Mouse (Mus musculus): ENCODE measurements around the gene Cebpg. TPM values are rescaled to one million over a fixed set of nuclear protein-coding genes. Genes with fewer than 3 reads are reported as not detected.

Gene Cebpg
- polyA plus RNA-seq, 1 experiment from 2014 or later, result 39.3 TPM

DNA sequence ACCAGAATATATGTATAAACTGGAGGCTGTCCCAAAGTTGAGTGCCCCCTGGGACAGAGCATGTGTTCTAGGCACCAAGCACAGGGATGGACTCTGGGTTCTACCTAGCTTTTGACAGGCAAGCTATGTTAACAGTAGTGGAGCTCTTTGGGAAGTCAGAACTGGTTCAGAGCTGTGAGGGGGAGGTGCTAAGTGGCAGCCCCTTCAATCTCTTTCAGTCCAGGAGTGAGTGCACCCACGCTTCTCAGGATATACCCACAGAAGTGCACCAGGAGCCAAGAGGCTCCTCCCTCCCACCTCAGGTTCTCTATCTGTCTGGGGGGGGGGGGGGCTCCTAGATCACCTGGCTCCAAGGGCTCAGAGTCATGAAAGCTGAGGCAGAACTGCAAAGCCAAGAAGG lies 31.9 kb downstream of the Cebpg start:
- Histone ChIP-seq H3K4me2 (replicated peaks; ENCODE audit: low read depth, low read length) (no peak overlapping the region), H3K27ac (ENCODE audit: low read depth, low read length) (no peak overlapping the region), H3K4me1 (replicated peaks; ENCODE audit: control insufficient read depth, insufficient read depth, low read length) (no peaks in the 10 kb centered on the region), H3K27me3 (ENCODE audit: control insufficient read depth, insufficient read depth, low read length) (no peaks in the 10 kb centered on the region), H3K9ac (ENCODE audit: low read depth, low read length) (no peak overlapping the region), H3K36me3 (ENCODE audit: control insufficient read depth, insufficient read depth, low read length) (no peaks in the 10 kb centered on the region), H3K9me3 (ENCODE audit: control insufficient read depth, low read length) (no peaks in the 10 kb centered on the region), H3K4me3 (ENCODE audit: low read depth, low read length) (no peak overlapping the region)
- DNase-seq (ENCODE audit: low spot score) (no peak), ATAC-seq (ENCODE audit: low FRiP score) (no peak)
- 94% methylated on average over 1 of the region's 1 CpGs for WGBS

GRCm38 (mm10) chr7:35023251-35023650 lies 33.1 kb downstream of the Cebpg start:
- H3K4me2 ChIP-seq (replicated peaks; ENCODE audit: low read depth, low read length), result no peak overlapping the region
- H3K4me3 ChIP-seq (ENCODE audit: low read depth, low read length), result no peak overlapping the region
- ATAC-seq (ENCODE audit: low FRiP score) (no peak), DNase-seq (ENCODE audit: low spot score) (no peak)
- no peaks in the 10 kb centered on the region for H3K36me3 ChIP-seq (ENCODE audit: control insufficient read depth, insufficient read depth, low read length)
- H3K9me3 ChIP-seq (ENCODE audit: control insufficient read depth, low read length), result no peaks in the 10 kb centered on the region
- no peak overlapping the region for H3K9ac ChIP-seq (ENCODE audit: low read depth, low read length)
- no peaks in the 10 kb centered on the region for H3K27me3 ChIP-seq (ENCODE audit: control insufficient read depth, insufficient read depth, low read length)
- no peak overlapping the region for H3K27ac ChIP-seq (ENCODE audit: low read depth, low read length)
- no peaks in the 10 kb centered on the region for H3K4me1 ChIP-seq (replicated peaks; ENCODE audit: control insufficient read depth, insufficient read depth, low read length)
- WGBS, result 73% methylated on average over 4 of the region's 4 CpGs

DNA sequence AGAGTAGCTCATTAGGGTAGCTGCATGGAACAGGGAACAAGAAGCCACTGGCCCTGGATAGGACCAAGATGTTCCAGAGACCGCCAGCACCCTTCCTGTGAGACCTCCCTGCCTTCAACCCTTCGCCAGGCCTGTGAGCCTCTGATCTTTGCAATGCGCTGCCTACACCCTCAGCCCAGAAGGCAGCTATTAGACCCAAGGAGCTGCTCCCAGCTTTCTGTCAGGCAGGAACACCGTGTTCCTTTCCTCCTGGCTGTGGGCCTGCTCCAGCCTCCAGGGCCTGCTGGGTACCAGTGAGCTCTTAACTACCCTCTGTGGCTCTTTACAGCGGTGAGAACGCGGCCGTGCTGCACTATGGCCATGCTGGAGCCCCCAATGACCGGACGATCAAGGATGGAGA lies 35.0 kb downstream of the Cebpg start:
- Histone ChIP-seq H3K36me3 (ENCODE audit: control insufficient read depth, insufficient read depth, low read length) (no peaks in the 10 kb centered on the region), H3K27me3 (ENCODE audit: control insufficient read depth, insufficient read depth, low read length) (no peaks in the 10 kb centered on the region), H3K4me3 (ENCODE audit: low read depth, low read length) (no peak overlapping the region), H3K4me2 (replicated peaks; ENCODE audit: low read depth, low read length) (no peak overlapping the region), H3K27ac (ENCODE audit: low read depth, low read length) (no peak overlapping the region), H3K9me3 (ENCODE audit: control insufficient read depth, low read length) (no peaks in the 10 kb centered on the region), H3K9ac (ENCODE audit: low read depth, low read length) (no peak overlapping the region), H3K4me1 (replicated peaks; ENCODE audit: control insufficient read depth, insufficient read depth, low read length) (no peaks in the 10 kb centered on the region)
- no peak for ATAC-seq (ENCODE audit: low FRiP score)
- 90% methylated on average over 9 of the region's 10 CpGs for WGBS
- no peak for DNase-seq (ENCODE audit: low spot score)

DNA sequence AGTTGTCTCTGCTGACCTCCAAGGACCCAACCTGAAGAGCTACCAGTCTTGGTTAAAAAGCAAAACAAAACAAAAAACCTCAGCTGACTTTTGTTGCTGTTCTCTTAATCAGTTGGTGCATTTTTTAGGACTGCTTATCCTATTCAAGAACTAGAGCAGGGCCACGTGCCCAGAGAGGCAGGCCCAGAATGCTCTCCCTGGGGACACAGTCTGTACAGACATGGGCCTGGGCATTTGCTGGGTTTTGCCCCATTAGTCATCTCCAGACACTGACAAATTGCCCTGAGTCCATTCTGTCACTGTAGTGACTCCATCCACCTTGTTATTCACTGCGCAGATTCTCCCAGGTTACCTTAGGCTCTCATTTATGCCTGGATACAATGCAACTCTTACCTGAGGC lies 41.1 kb downstream of the Cebpg start:
- no peaks in the 10 kb centered on the region for H3K9me3 ChIP-seq (ENCODE audit: control insufficient read depth, low read length)
- H3K36me3 ChIP-seq (ENCODE audit: control insufficient read depth, insufficient read depth, low read length), result no peaks in the 10 kb centered on the region
- H3K4me2 ChIP-seq (replicated peaks; ENCODE audit: low read depth, low read length), result no peak overlapping the region
- DNase-seq (ENCODE audit: low spot score) (no peak), ATAC-seq (ENCODE audit: low FRiP score) (no peak)
- no peak overlapping the region for H3K9ac ChIP-seq (ENCODE audit: low read depth, low read length)
- H3K27ac ChIP-seq (ENCODE audit: low read depth, low read length), result no peak overlapping the region
- H3K4me1 ChIP-seq (replicated peaks; ENCODE audit: control insufficient read depth, insufficient read depth, low read length), result no peaks in the 10 kb centered on the region
- 75% methylated on average over 2 of the region's 2 CpGs for WGBS
- H3K4me3 ChIP-seq (ENCODE audit: low read depth, low read length), result no peak overlapping the region
- H3K27me3 ChIP-seq (ENCODE audit: control insufficient read depth, insufficient read depth, low read length), result no peaks in the 10 kb centered on the region

DNA sequence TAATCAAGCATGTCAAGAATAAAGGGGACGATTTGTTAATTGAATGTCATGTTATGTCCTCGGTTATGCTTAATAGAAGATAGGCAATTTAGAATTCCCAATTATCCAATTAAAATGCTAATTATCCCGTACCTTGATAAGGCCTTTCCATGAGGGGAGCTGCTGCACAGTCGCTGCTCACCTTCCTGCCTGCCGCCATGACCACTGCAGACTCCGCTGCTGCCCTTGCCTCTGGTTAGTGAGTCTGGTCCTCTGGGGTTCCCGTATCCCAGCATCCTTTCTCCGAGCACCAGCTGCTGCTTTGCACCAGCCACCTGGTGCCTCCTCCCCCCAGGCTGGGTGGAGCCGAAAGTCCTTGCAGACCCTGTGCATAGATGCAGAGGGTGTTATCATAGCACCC lies 43.1 kb downstream of the Cebpg start:
- Histone ChIP-seq H3K9ac (ENCODE audit: low read depth, low read length) (no peak overlapping the region), H3K36me3 (ENCODE audit: control insufficient read depth, insufficient read depth, low read length) (no peaks in the 10 kb centered on the region), H3K27ac (ENCODE audit: low read depth, low read length) (0 out of 2 replicates have a peak overlapping the region, but pooled peaks have one; percentile 9), H3K9me3 (ENCODE audit: control insufficient read depth, low read length) (no peaks in the 10 kb centered on the region), H3K27me3 (ENCODE audit: control insufficient read depth, insufficient read depth, low read length) (no peaks in the 10 kb centered on the region), H3K4me1 (replicated peaks; ENCODE audit: control insufficient read depth, insufficient read depth, low read length) (no peaks in the 10 kb centered on the region), H3K4me3 (ENCODE audit: low read depth, low read length) (no peak overlapping the region), H3K4me2 (replicated peaks; ENCODE audit: low read depth, low read length) (no peak overlapping the region)
- peak; percentile 43 for DNase-seq (ENCODE audit: low spot score)
- WGBS, result 63% methylated on average over 9 of the region's 9 CpGs
- ATAC-seq (ENCODE audit: low FRiP score), result peak; percentile 66

DNA sequence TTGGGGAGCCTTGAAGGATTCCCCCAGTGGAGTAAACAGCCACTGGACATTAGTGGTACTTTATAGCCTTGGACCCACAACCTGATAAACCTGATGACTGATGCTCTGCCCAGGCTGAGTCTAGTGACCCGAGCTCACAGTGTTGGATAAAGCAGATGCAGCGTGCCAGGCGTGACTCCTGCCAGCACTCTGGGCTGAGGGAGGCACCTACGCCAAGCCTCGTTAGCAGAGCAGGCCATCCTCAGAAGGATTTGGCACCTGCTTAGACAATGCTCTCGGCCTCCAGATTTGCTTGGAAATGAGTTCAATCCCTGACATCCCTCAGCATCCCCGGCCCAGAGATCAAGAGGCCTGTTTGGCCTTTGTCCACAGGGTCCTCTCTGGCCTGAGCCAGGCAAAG lies 49.7 kb downstream of the Cebpg start:
- Histone ChIP-seq H3K4me2 (replicated peaks; ENCODE audit: low read depth, low read length) (no peak overlapping the region), H3K4me1 (replicated peaks; ENCODE audit: control insufficient read depth, insufficient read depth, low read length) (no peaks in the 10 kb centered on the region), H3K27ac (ENCODE audit: low read depth, low read length) (no peak overlapping the region), H3K27me3 (ENCODE audit: control insufficient read depth, insufficient read depth, low read length) (no peaks in the 10 kb centered on the region), H3K9me3 (ENCODE audit: control insufficient read depth, low read length) (no peaks in the 10 kb centered on the region), H3K9ac (ENCODE audit: low read depth, low read length) (no peak overlapping the region), H3K36me3 (ENCODE audit: control insufficient read depth, insufficient read depth, low read length) (no peaks in the 10 kb centered on the region), H3K4me3 (ENCODE audit: low read depth, low read length) (no peak overlapping the region)
- 89% methylated on average over 7 of the region's 7 CpGs for WGBS
- ATAC-seq (ENCODE audit: low FRiP score) (no peak), DNase-seq (ENCODE audit: low spot score) (no peak)

GRCm38 (mm10) chr7:35003171-35003737 lies 53.1 kb downstream of the Cebpg start:
- Histone ChIP-seq H3K9ac (ENCODE audit: low read depth, low read length) (no peak overlapping the region), H3K4me2 (replicated peaks; ENCODE audit: low read depth, low read length) (no peak overlapping the region), H3K36me3 (ENCODE audit: control insufficient read depth, insufficient read depth, low read length) (no peaks in the 10 kb centered on the region), H3K4me3 (ENCODE audit: low read depth, low read length) (no peak overlapping the region), H3K27ac (ENCODE audit: low read depth, low read length) (no peak overlapping the region), H3K4me1 (replicated peaks; ENCODE audit: control insufficient read depth, insufficient read depth, low read length) (no peaks in the 10 kb centered on the region), H3K9me3 (ENCODE audit: control insufficient read depth, low read length) (no peaks in the 10 kb centered on the region), H3K27me3 (ENCODE audit: control insufficient read depth, insufficient read depth, low read length) (no peaks in the 10 kb centered on the region)
- ATAC-seq (ENCODE audit: low FRiP score), result no peak
- no peak for DNase-seq (ENCODE audit: low spot score)
- WGBS, result 82% methylated on average over 7 of the region's 7 CpGs

GRCm38 (mm10) chr7:35000839-35001238 lies 55.5 kb downstream of the Cebpg start:
- Histone ChIP-seq H3K9me3 (ENCODE audit: control insufficient read depth, low read length) (no peaks in the 10 kb centered on the region), H3K4me2 (replicated peaks; ENCODE audit: low read depth, low read length) (no peak overlapping the region), H3K4me3 (ENCODE audit: low read depth, low read length) (no peak overlapping the region), H3K4me1 (replicated peaks; ENCODE audit: control insufficient read depth, insufficient read depth, low read length) (no peaks in the 10 kb centered on the region), H3K27me3 (ENCODE audit: control insufficient read depth, insufficient read depth, low read length) (no peaks in the 10 kb centered on the region), H3K27ac (ENCODE audit: low read depth, low read length) (no peak overlapping the region), H3K9ac (ENCODE audit: low read depth, low read length) (no peak overlapping the region), H3K36me3 (ENCODE audit: control insufficient read depth, insufficient read depth, low read length) (no peaks in the 10 kb centered on the region)
- WGBS, result 34% methylated on average over 6 of the region's 6 CpGs
- ATAC-seq (ENCODE audit: low FRiP score), result no peak
- DNase-seq (ENCODE audit: low spot score), result peak; percentile 64
